Mouse (Mus musculus): Measurements from ENCODE around the gene Ppp1r12a. TPM values are rescaled to one million over a fixed set of nuclear protein-coding genes. Genes with fewer than 3 reads are reported as not detected.

Gene Ppp1r12a
- 10 to 100 TPM; 48.7 to 65.4 TPM for total RNA-seq (2021)
- long read RNA-seq, experiment 1, partial matches to known transcripts = 2 of 7 reads
- long read RNA-seq, experiment 1, other reads (novel, unspliced or antisense) = 5 of 7 reads
- long read RNA-seq, experiment 2, partial matches to known transcripts = 1 of 4 reads
- long read RNA-seq, experiment 2, other reads (novel, unspliced or antisense) = 3 of 4 reads

DNA sequence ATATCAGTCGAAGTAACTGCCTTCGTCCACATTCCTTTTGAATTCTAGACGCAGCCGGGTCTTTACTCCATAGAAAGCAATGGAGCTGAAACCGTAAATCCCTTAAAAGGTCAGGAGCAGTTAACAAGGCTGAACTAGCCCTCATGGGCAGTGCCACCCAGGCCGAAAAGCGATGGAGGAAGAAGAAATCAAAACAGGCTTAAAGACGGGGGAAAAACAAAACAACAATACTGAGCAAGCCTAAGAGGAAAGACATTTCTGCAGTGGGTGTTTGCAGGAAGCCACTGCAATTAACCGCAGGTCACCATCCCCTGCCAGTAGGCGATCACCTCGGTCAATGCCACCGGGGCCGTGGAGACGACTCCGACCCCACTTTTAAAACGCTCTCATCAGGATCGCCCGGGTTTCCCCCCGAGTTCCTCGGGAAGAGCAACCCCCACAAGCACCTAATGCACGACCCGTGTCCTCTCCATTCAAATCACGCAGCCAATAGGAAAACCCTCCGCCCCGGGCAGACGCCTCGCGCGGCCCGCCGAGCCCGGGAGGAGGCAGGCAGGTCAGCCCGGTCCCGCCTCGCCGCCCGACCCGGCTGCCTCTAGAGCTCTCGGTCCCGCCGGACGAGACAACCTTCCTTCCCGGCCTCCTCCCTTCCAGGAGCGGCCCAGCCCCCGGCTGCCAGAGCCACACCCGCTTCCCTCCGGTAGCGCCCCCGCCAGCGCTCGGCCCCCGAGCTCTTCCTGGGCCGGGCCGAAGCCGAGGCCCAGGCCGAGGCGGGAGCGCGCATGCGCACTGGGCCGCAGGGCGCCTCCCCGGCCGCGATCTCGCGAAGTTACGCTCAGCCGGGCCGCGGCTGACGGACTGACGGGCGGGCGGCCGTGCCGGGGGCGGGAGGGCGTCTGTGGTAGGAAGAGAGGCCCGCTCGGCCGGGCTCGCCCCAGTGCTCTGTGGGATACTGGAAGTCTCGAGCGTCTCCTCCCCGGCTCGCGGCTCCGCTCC is at the start of gene Ppp1r12a:
TSS of gene Ppp1r12a (plus strand) at position 933 of the 996 bp plus-strand sequence.
- peak; percentile 98 for DNase-seq

DNA sequence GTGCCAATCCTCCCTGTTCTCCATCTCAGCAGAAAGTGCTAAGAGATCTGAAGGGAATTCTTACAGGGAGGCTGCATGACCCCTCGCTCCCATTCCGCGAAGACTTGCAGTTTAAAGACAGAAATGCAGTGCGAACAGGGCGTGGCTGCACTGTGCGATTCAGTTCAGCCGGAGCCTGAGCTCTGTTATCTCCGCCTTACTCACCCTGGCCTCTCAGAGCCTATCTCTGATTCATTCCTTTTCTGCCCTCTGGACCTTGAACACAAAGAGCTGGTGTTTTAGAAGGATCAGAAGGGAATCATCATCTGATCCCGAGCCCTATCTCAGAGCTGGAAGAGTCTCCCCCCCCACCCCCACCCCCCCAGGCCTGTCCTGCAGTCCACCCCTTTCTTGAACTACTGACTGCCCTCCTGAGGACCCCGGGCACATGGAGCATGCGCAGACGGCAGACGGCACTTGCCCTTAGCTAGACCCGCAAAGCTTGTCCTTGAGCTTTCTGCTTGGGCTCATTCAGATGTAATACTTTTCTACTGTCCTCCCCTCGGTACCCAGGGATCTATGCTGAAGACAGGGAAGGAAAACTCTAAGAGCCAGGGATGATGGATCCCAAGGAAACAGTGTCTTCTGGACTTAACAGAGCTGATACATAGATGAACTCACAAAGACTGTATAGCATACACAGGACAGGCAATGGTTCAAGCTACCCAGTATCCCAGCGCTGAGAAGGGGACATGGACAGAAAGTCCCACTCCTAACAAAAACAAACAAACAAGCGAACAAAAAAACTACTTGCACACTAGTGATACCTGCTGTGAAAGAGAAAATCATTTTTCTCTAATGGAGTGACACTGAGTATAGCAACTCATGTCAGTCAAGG is 48.4 kb upstream of the Ppp1r12a start:
- no peak for DNase-seq

DNA sequence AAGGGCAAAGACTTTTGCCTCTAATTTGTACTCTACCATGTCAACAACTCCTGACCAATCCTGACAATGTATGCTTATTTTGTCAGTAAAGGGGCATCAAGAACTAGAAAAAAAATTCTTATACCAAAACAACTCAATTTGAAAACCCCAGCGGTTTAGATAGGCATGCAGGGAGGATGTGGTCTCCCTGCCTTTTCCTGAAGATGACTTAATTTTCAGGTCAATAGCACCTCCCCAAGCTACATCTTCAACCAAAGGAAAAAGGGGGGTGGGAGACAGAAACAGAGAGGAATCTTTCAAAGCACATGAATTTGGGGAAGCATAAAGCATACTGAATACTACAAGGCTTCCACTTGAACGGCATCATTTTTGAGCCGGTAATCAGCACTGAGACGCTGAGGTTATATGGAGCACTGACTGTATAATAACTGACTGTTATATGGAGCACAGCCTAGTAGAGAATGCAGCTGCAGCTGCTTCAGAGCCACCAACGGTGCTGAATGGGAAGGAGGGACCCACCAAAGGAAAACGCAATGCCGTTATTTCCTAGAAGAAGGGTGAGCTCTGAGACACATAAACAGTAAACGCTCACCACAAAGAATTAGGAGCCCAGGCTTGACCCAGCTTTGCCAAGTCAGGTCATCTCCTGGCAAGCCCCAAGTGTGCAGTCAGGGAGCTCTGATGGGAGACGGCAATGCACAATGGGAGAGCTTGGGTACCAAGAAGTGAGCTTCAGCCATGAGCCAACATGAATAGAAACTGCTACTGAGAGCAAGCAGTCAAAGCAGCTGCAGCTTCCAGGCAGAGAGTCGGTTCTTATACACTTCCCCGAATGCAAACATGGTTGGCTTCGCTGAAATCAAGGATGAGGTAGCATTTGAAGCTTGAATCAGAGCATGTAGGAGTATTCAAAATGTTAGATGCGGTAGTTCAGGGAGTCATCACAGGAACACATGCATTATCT is 43.5 kb upstream of the Ppp1r12a start:
- DNase-seq = no peak

- no peak for DNase-seq
Observed at GRCm38 (mm10) chr10:108119416-108119815, 42.6 kb upstream of the Ppp1r12a start.

GRCm38 (mm10) chr10:108124934-108125599 is 36.9 kb upstream of the Ppp1r12a start:
- DNase-seq = no peak

GRCm38 (mm10) chr10:108129167-108129566 is 32.8 kb upstream of the Ppp1r12a start:
- DNase-seq = no peak

- DNase-seq = no peak
Observed at GRCm38 (mm10) chr10:108131858-108132257, 30.1 kb upstream of the Ppp1r12a start.

DNA sequence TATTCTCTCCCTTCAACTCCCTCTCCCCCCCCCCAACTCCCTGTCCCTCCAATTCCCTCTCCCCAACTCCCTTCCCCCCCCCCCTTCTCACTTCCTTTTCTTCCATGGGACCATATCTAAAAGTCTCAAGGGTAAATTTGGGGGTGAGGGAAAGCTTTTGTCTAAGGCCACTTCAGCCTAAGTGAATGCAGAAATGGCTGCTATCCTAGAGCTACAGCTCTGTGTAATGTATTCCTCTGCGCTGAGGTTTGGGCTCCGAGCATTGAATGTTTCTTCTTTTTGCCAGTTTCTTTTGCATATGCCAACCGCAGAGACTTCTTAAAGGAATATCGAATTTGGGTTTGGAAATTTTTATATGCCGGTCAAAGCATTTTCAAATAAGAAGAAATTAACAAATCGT is 28.7 kb upstream of the Ppp1r12a start:
- DNase-seq = no peak

DNA sequence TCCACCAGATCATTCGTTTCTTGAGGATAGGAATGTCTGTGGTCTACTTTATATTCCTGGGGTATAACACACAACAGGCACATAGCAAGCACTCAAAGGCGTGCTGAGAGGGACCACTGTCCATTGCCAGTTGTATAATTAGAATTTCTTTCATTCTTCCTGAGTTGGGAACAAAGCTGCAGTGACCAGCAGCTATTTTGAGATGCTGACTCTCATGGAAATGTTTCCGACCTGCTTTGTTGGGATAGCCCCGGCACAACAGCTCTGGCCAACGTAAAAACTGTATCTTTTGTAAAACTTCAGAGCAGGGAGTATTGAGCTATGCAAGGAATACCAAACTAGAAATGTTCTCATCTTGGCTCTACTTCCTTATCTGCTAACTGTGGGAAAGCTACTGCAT is 28.2 kb upstream of the Ppp1r12a start:
- no peak for DNase-seq

- no peak for DNase-seq
Observed at GRCm38 (mm10) chr10:108138347-108138746, 23.6 kb upstream of the Ppp1r12a start.

DNA sequence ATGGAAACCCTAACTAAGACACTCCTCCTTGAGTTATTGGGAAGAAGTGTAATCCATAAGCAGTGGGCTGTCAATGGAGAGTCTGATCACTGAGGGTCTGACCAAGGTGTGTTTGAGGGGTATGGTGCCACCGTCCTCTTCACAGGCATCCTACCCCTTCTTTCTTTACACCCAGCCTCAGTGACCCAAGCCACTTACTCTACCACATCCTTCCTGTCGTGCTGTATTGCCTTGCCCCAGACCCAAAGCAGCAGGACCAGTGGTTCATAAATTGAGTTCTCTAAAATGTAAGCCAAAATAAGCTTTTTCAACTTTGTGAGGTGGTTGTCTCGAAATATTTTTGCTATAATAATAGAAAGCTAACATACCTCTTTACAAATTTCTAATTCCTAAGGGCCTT is 22.2 kb upstream of the Ppp1r12a start:
- no peak for DNase-seq

DNA sequence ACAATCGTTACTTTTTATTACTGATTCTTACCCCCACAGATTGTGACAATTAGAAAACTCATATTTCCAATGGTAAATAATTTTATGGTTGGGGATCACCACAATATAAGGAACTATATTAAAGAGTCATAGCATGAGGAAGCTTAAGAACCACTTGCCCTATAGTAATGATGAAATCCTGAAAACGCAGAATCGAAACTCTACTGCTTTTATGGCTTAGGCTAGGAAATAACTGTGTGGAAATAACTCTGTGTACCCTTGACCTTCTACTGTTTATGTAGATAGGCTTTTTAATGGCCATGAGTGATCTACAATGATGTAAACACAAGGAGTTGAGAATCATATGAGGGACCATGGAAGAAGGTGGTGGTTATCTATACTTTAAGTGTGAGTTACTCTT is 21.3 kb upstream of the Ppp1r12a start:
- no peak for DNase-seq

- no peak for DNase-seq
Observed at GRCm38 (mm10) chr10:108143991-108144525, 17.9 kb upstream of the Ppp1r12a start.

GRCm38 (mm10) chr10:108145701-108146100 is 16.3 kb upstream of the Ppp1r12a start:
- no peak for DNase-seq

DNA sequence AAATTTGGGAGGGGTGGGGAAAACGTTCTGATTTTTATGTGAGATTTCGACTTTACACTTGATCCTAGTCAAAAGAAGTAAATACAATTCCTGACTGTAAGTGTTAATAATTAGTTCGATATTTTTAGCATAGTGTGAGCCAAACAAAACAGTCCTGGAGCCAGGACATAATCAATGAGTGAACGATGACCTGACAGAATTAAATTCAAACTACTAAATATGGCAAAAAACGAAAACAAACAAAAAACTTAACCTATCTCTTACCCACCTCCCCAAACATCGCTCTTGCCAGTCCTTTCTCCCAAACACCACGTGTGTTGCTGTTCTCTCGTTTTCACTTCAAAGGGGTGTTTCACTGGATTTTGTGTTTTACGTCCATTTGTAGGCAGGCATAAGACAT is 15.0 kb upstream of the Ppp1r12a start:
- no peak for DNase-seq

DNA sequence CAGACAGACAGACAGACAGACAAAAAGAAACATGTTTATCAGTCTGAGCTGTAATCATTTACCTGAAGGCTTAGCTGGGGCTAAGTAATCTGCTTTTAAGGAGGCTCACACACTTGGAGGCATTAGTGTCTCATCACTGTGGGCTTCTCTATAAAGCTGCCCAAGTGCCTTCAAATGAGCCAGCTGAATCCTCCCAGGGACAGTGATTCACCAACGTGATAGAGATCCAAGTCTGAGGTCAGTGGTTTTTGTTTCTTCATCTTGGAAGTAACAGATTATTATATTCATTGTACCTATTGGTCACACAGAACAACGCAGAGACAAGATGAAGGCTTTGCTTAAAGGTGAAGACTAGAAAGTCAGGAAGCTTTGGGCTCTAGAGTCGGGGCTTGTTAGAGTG is 8.7 kb upstream of the Ppp1r12a start:
- no peak for DNase-seq

- no peak for DNase-seq
Observed at GRCm38 (mm10) chr10:108155042-108155686, 6.8 kb upstream of the Ppp1r12a start.

DNA sequence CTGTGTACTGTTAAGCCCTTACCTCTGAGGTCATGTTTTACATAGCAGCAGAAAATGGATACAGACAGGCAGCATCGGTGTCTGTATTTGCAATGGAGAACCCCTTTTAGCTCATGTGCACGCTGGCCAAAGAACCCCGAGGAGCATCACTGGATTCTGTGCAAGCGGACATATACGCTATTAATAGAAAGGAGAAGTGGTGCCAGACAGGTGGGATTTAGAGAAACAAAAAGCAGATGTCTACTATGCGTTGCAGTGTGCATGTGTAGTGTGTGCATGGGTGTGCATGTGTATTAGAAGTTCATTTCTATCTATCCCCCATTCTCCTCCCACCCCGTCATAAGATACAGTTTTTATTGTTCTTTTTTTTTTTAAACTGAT is 6.3 kb upstream of the Ppp1r12a start:
- DNase-seq = no peak

DNA sequence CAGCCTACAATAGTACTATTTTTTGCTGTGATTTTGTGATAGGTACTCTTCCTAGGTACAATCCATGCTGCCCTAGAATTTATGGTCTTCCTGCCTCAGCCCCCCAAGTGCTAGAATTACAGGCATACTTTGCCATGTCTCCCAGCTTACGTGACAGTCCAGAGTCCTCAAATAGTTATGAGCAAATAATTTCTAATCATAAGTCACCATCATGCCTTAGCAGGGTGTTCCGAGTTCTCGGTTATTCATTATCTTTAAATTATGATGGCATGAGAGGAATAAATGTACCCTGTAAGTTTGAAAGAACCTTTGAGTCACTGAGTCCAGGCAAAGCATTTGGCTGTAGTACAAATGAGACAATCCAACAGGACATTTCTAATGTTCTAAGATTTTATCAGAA is 5.9 kb upstream of the Ppp1r12a start:
- DNase-seq = no peak

DNA sequence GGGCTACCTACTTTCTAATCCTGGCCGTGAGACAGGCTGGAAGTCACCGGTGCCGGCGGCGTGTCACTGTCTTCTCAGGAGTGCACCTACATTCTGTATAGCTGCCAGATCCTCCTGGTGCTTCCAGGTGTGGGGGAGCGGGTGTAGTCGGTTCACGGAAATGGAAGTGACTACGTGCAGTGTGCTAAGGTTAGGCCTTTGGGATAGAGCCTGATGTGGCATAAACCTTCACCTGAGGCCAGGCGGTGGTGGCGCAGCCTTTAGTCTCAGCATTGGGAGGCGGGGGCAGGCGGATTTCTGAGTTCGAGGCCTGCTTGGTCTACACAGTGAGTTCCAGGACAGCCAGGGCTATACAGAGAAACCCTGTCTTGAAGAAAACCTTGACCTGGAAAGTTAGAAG is 3.0 kb upstream of the Ppp1r12a start:
- DNase-seq = no peak

Data from gastrocnemius, postnatal 10 days (tissue).